Mouse (Mus musculus) ES-Bruce4 (cell line): ENCODE measurements around the gene Sephs1. TPM values are rescaled to one million over a fixed set of nuclear protein-coding genes. Genes with fewer than 3 reads are reported as not detected.

Experiments used
- H3K27ac ChIP-seq: 2 replicates; pipeline ENCODE4 v1.5.1; 2012; ENCODE audit warnings: low read length, inconsistent platforms; ENCODE audit not compliant: insufficient read depth
- H3K27me3 ChIP-seq: 2 replicates; pipeline ENCODE4 v1.6.1; 2012; ENCODE audit warnings: mild to moderate bottlenecking, low read length, inconsistent platforms; ENCODE audit not compliant: control insufficient read depth, poor library complexity, insufficient read depth, severe bottlenecking
- H3K36me3 ChIP-seq: 2 replicates; pipeline ENCODE4 v1.6.1; 2012; ENCODE audit warnings: inconsistent platforms, mild to moderate bottlenecking, low read length, moderate library complexity; ENCODE audit not compliant: control insufficient read depth, poor library complexity, insufficient read depth, severe bottlenecking
- H3K4me1 ChIP-seq: one replicate; pipeline ENCODE4 v1.8.1; 2011; ENCODE audit warnings: low read length; ENCODE audit not compliant: control insufficient read depth, insufficient read depth
- H3K4me3 ChIP-seq: 2 replicates; pipeline ENCODE4 v1.5.1; 2011; ENCODE audit warnings: low read depth, mild to moderate bottlenecking, low read length
- H3K9ac ChIP-seq: 2 replicates; pipeline ENCODE4 v1.6.1; 2012; ENCODE audit warnings: low read depth, mild to moderate bottlenecking, inconsistent platforms; ENCODE audit not compliant: poor library complexity, severe bottlenecking
- H3K9me3 ChIP-seq: replicated peaks from 2 replicates; pipeline ENCODE4 v1.6.1; 2012; ENCODE audit warnings: mild to moderate bottlenecking, low read length, inconsistent platforms; ENCODE audit not compliant: control insufficient read depth, poor library complexity, insufficient read depth, severe bottlenecking
- CTCF ChIP-seq: IDR thresholded peaks from one replicate; pipeline ENCODE4 v1.8.1; 2011; ENCODE audit warnings: low read depth, low read length
- EP300 ChIP-seq: IDR thresholded peaks from 2 replicates; pipeline ENCODE4 v1.6.1; 2011; ENCODE audit warnings: low read depth, low read length; ENCODE audit not compliant: insufficient read depth
- POLR2A ChIP-seq: IDR thresholded peaks from one replicate; pipeline ENCODE4 v1.8.1; 2011; ENCODE audit warnings: low read length; ENCODE audit not compliant: insufficient read depth
- polyA plus RNA-seq: library from polyadenylated mRNA; stranded (reverse); fragments of >200 nt; gene quantifications from 2 replicates; pipeline ENCODE4 v1.2.4, GENCODE M21; 2011; ENCODE audit warnings: low read depth; ENCODE audit not compliant: missing spikeins, insufficient read depth, insufficient read length

Gene Sephs1
- polyA plus RNA-seq, 1 experiment = 61.4 TPM

DNA sequence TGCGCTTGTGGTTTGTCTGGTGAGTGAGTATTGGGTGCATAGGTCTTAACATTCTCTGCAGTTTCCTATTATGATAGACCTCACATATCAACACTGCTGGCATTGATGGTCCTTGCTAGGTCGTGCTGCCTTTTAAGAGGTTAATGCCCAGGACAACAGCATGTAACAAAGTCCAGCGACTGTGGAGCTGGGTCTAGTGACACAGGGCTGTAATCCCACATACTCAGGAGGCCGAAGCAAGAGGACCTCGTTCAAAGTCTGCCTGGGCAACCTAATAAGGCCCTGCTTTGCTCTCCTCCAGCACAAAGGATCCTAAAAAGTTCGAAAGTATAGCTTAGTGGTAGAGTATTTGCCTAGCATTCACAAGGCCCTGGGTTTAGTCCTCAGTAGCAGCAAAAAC lies 28.5 kb downstream of the Sephs1 start:
- Histone ChIP-seq H3K4me3 (no peak overlapping the region), H3K27me3 (no peaks in the 10 kb centered on the region), H3K36me3 (peaks cover 26% of the 10 kb centered on the region), H3K9ac (no peak overlapping the region), H3K9me3 (peaks cover 7% of the 10 kb centered on the region; the same call in 1 of the 2 replicates), H3K4me1 (no peaks in the 10 kb centered on the region), H3K27ac (no peak overlapping the region)
- TF ChIP-seq EP300 (no peak), POLR2A (no peak), CTCF (no peak)

DNA sequence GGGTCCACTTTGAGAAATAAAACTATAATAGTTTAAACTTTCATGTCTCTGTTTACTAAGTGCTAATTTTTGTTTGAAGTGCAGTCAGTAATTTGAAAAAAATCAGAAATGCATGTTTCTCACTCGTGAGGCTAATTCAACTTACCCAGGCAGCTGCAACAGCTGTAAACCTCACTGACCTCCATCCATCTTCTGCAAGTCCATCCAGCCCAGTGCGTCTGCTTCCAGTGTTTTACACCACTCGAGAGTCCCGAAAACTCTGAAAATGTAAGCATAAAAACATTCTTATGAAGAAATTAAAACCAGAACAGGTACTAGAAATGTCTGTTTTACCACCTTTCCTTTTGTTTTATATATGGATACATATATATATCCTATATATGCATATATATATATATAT lies 29.2 kb downstream of the Sephs1 start:
- Histone ChIP-seq H3K9ac (no peak overlapping the region), H3K27ac (no peak overlapping the region), H3K27me3 (no peaks in the 10 kb centered on the region), H3K4me1 (no peaks in the 10 kb centered on the region), H3K9me3 (peaks cover 7% of the 10 kb centered on the region; the same call in 1 of the 2 replicates), H3K36me3 (peaks cover 26% of the 10 kb centered on the region), H3K4me3 (no peak overlapping the region)
- TF ChIP-seq EP300 (no peak), POLR2A (no peak), CTCF (no peak)

DNA sequence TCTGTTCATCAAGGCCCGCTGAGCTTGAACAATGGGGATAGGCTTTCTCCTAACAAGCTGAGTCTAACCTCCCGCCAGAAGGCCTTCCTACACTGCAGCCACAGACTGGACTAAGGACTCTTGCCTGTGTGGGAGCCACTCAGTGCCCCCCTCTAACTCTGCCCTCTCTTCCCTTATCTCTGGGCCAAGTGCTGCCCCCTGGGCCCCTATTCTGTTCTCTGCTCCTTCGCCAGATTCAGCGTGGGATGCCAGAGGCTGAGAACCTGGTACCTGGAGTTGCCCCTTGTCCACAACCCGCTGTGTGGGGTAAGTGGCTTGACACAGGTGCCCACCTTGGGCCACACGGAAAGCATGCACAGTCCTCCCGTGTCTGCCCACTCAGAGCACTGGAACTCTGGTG lies 32.6 kb downstream of the Sephs1 start:
- H3K27ac ChIP-seq = no peak overlapping the region
- no peak overlapping the region for H3K4me3 ChIP-seq
- H3K9ac ChIP-seq = no peak overlapping the region
- peaks cover 7% of the 10 kb centered on the region; the same call in 1 of the 2 replicates for H3K9me3 ChIP-seq
- no peaks in the 10 kb centered on the region for H3K27me3 ChIP-seq
- H3K4me1 ChIP-seq = peaks cover 7% of the 10 kb centered on the region
- TF ChIP-seq CTCF (no peak), POLR2A (no peak), EP300 (no peak)
- H3K36me3 ChIP-seq = no peaks in the 10 kb centered on the region; the same call in 1 of the 2 replicates

DNA sequence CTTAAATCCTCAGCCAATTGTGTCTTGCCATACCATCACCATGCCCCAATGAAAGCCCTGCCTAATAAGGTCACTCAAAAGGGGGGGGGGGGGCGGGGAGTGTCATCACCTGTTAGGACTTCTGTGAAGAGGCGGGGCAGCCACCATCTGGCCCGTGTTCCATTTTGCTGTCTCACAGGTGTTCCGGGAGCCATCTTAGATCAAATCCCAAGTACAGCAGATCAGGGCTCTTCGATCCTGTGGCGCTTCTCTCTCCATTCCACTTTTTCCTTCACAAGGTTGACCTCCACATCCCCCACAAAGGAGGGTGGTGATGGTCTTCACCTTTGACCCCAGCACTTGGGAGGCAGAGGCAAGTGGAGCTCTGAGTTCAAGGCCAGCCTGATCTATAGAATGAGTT lies 34.7 kb downstream of the Sephs1 start:
- Histone ChIP-seq H3K4me3 (peak overlapping the region; percentile 61), H3K27me3 (no peaks in the 10 kb centered on the region), H3K36me3 (no peaks in the 10 kb centered on the region), H3K27ac (0 out of 2 replicates have a peak overlapping the region, but pooled peaks have one; percentile 53), H3K9me3 (peaks cover 7% of the 10 kb centered on the region; the same call in 1 of the 2 replicates), H3K9ac (peak overlapping the region; percentile 52), H3K4me1 (peaks cover 9% of the 10 kb centered on the region)
- TF ChIP-seq CTCF = no peak
- peak; percentile 52; the same call in 1 of the 2 replicates for TF ChIP-seq EP300
- TF ChIP-seq POLR2A = peak; percentile 11

DNA sequence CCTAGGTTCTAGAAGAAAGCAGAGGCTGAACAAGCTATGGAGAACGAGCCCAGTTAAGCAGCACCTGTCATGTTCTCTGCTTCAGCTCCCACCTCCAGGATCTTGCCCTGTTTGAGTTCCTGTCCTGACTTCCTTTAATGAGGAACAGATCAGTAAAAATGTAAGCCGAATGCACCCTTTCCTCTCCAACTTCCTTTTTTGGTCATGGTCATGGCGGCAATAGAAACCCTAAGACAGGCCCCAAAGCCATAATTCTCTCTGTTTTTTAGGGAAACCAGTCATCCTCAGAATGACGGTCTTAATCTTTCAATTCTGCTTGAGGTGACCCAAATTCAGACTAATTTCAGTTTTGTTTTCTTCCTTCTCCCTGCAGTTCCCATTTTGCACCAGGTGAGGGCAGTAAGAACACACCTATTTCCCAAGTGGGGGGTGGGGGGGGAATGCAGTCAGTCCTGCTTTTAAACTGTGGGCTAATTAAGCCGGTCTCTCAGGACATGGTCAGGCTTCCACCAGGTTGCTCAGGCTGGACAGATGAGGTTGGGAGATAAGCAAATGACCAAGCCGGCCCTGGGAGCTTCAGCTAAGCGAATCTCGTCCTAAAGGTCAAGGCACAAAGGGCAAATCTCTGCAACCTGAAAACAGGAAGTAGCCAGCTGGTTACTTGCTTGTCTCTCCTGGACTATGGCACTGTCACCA lies 36.1 kb downstream of the Sephs1 start:
- Histone ChIP-seq H3K9ac (0 out of 2 replicates have a peak overlapping the region, but pooled peaks have one; percentile 32), H3K27me3 (no peaks in the 10 kb centered on the region), H3K4me1 (peaks cover 9% of the 10 kb centered on the region), H3K4me3 (0 out of 2 replicates have a peak overlapping the region, but pooled peaks have one; percentile 5), H3K9me3 (peaks cover 6% of the 10 kb centered on the region; the same call in 1 of the 2 replicates), H3K36me3 (no peaks in the 10 kb centered on the region), H3K27ac (0 out of 2 replicates have a peak overlapping the region, but pooled peaks have one; percentile 3)
- no peak for TF ChIP-seq EP300
- no peak for TF ChIP-seq POLR2A
- peak; percentile 44 for TF ChIP-seq CTCF

DNA sequence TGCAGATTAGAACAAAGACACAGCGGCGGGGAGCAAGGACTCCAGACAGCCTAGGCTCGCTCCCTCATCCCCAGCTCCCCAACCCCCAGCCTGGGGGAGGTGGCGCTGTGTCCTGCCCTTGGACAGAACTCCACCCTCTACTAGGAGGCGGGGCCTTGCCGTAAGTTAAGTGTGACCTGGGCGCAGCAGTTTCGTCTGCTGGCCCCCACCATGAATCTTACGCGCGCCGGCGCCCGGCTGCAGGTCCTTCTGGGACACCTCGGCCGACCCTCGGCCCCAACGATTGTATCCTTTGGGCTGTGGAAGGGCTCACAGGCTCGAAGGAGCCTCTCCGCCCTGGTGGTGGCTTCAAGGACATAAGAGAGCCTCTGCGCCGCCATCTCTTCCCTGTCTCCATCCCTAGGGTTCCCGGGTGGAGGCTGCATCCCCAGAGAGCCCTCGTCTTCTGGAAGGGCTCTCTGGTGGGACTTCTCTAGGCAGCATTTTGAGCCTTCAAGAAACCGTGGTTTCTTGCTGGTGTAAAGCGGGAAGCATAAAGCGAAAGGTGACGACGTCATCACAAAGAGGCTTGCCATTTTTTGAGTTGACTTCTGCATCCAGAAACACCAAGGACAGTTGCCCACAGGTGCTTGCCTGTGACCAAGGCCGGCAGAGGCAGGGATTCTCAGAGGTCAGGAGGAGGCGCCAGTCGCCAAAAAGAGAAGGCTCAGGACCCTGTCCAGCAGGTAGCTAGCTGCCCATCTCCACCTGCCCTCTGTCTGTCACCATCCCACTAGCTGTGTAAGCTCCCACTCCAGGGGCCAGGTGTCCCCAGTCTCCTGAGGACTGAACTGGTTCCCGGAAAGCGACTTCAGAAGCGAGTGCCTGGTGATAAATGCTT lies 37.7 kb downstream of the Sephs1 start, which contains the start of gene Phyh:
Gene Phyh, plus strand, starts transcription at position 160 of the 880 bp plus-strand sequence.
- Histone ChIP-seq H3K36me3 (no peaks in the 10 kb centered on the region), H3K9ac (peak within 1 kb of the TSS; percentile 58), H3K27me3 (no peaks in the 10 kb centered on the region), H3K27ac (peak within 1 kb of the TSS; percentile 59), H3K4me1 (peaks cover 9% of the 10 kb centered on the region), H3K4me3 (peak within 1 kb of the TSS; percentile 74), H3K9me3 (no peaks in the 10 kb centered on the region)
- TF ChIP-seq CTCF (peak; percentile 58), POLR2A (no peak), EP300 (peak; percentile 89)
